Mouse (Mus musculus): ENCODE data around the gene Selenoo. TPM values are rescaled to one million over a fixed set of nuclear protein-coding genes. Genes with fewer than 3 reads are reported as not detected.

The Selenoo gene
- polyA plus RNA-seq (2014; fragmentation: Nextera tagmentation; extraction: Ambion mirVana), result 22.2 and 23.0 TPM in 2 replicates

DNA sequence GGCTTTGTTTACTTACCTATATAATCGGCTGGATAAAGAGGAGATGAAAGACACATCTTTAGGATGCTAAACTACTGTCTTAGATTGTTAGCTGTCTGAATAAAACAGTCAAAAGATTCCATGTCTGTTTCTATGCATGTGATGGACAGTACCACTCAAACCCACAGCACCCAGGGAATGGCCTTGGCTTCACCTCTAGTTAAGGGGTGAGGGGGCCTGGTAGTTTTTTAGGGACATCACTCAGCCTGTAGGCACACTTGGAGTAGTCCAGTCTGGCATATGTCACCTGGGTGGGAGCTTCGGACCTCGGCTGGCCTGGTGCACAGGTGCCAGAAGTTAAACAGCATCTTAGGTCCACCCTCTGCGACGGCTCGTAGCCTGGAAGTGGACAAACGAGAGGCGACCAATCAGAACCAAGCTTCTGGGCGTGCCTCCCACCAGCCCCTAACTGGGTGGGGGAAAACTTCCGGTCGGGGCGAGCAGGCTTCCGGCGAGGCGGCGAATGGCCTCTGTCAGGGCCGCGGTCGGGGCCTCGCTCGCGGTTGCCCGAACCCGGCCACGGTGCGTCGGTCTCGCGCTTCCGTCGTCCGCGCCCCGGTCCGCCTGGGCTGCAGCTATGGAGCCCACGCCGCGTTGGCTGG lies at the start of gene Selenoo:
Selenoo (plus strand) TSS at position 478 of the 641 bp plus-strand sequence.
- no peaks in the 10 kb centered on the region for H3K27me3 ChIP-seq (ENCODE audit: control insufficient read depth, insufficient read depth, low read length)
- peaks cover 21% of the 10 kb centered on the region for H3K4me1 ChIP-seq (replicated peaks; ENCODE audit: control insufficient read depth, insufficient read depth, low read length)
- ATAC-seq (ENCODE audit: low FRiP score) (peak; percentile 91), DNase-seq (ENCODE audit: low spot score) (peak; percentile 86)
- WGBS, result 2% methylated on average over 38 of the region's 38 CpGs
- H3K4me3 ChIP-seq (replicated peaks; ENCODE audit: low read length), result peak within 1 kb of the TSS; percentile 94
- H3K9me3 ChIP-seq (ENCODE audit: control insufficient read depth, low read length), result no peaks in the 10 kb centered on the region
- peak within 1 kb of the TSS; percentile 97 for H3K4me2 ChIP-seq (replicated peaks)
- peak within 1 kb of the TSS; percentile 96 for H3K9ac ChIP-seq
- H3K36me3 ChIP-seq (replicated peaks; ENCODE audit: control insufficient read depth, insufficient read depth), result peaks cover 55% of the 10 kb centered on the region
- peak within 1 kb of the TSS; percentile 84 for H3K27ac ChIP-seq

- H3K36me3 ChIP-seq (replicated peaks; ENCODE audit: control insufficient read depth, insufficient read depth), result no peaks in the 10 kb centered on the region
- no peak overlapping the region for H3K4me2 ChIP-seq (replicated peaks)
- DNase-seq (ENCODE audit: low spot score), result no peak
- H3K9ac ChIP-seq, result no peak overlapping the region
- H3K27me3 ChIP-seq (ENCODE audit: control insufficient read depth, insufficient read depth, low read length), result no peaks in the 10 kb centered on the region
- H3K9me3 ChIP-seq (ENCODE audit: control insufficient read depth, low read length), result peaks cover 4% of the 10 kb centered on the region
- H3K27ac ChIP-seq, result no peak overlapping the region
- no peak for ATAC-seq (ENCODE audit: low FRiP score)
- 78% methylated on average over 5 of the region's 5 CpGs for WGBS
- H3K4me3 ChIP-seq (replicated peaks; ENCODE audit: low read length), result no peak overlapping the region
- H3K4me1 ChIP-seq (replicated peaks; ENCODE audit: control insufficient read depth, insufficient read depth, low read length), result no peaks in the 10 kb centered on the region
These were observed 44.5 kb upstream of the Selenoo start for GRCm38 (mm10) chr15:89044381-89044780.

GRCm38 (mm10) chr15:89046356-89046755 lies 42.5 kb upstream of the Selenoo start:
- 81% methylated on average over 4 of the region's 4 CpGs for WGBS
- H3K9me3 ChIP-seq (ENCODE audit: control insufficient read depth, low read length), result peaks cover 4% of the 10 kb centered on the region
- H3K9ac ChIP-seq, result no peak overlapping the region
- DNase-seq (ENCODE audit: low spot score), result no peak
- no peaks in the 10 kb centered on the region for H3K4me1 ChIP-seq (replicated peaks; ENCODE audit: control insufficient read depth, insufficient read depth, low read length)
- H3K27me3 ChIP-seq (ENCODE audit: control insufficient read depth, insufficient read depth, low read length), result no peaks in the 10 kb centered on the region
- H3K27ac ChIP-seq, result no peak overlapping the region
- H3K4me3 ChIP-seq (replicated peaks; ENCODE audit: low read length), result no peak overlapping the region
- no peaks in the 10 kb centered on the region for H3K36me3 ChIP-seq (replicated peaks; ENCODE audit: control insufficient read depth, insufficient read depth)
- no peak for ATAC-seq (ENCODE audit: low FRiP score)
- no peak overlapping the region for H3K4me2 ChIP-seq (replicated peaks)

DNA sequence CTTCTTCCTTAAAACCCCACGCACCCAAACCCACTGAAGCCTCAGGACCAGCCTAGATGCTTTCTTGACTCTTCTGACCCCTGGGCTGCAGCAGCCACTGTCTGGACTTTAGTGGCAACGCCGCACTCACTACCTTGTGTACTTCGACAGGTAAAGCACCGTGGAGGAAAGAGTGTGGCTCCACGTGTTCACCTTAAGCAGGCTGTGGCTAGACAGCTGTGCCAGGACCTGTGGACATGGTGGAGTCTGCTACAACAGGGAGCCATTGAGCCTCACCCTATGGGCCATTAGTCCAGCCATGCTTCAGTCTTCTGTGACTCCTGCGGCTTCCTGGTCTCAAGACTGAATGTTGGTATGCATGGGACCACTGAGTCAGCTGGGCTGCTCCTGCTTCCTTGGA lies 34.2 kb upstream of the Selenoo start:
- Histone ChIP-seq H3K4me1 (replicated peaks; ENCODE audit: control insufficient read depth, insufficient read depth, low read length) (0 out of 2 replicates have a peak, but pooled peaks cover 5% of the 10 kb centered on the region), H3K9me3 (ENCODE audit: control insufficient read depth, low read length) (no peaks in the 10 kb centered on the region), H3K27me3 (ENCODE audit: control insufficient read depth, insufficient read depth, low read length) (no peaks in the 10 kb centered on the region), H3K4me3 (replicated peaks; ENCODE audit: low read length) (no peak overlapping the region), H3K27ac (no peak overlapping the region), H3K9ac (no peak overlapping the region), H3K36me3 (replicated peaks; ENCODE audit: control insufficient read depth, insufficient read depth) (no peaks in the 10 kb centered on the region), H3K4me2 (replicated peaks) (no peak overlapping the region)
- DNase-seq (ENCODE audit: low spot score) (no peak), ATAC-seq (ENCODE audit: low FRiP score) (no peak)
- 89% methylated on average over 7 of the region's 7 CpGs for WGBS

DNA sequence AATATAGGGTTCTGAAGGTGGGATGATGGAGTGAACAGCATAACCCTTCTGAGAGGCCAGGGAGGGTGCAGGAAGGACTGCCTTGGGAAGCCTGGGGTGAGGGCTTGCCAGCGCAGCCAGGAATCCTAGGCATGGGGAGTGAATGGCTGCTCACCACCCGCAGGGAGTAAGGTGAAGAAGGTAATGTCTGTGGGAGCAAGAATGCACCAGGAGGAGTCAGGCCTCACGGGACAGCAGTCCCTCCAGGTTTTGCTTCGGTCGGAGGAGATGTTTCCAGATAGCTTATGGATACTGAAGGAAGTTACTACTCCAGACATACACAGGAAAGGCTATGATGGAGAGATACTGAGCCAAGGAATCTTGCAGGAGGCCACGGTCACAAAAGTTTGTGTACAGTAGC lies 30.1 kb upstream of the Selenoo start:
- DNase-seq (ENCODE audit: low spot score) (no peak), ATAC-seq (ENCODE audit: low FRiP score) (no peak)
- Histone ChIP-seq H3K9me3 (ENCODE audit: control insufficient read depth, low read length) (no peaks in the 10 kb centered on the region), H3K4me1 (replicated peaks; ENCODE audit: control insufficient read depth, insufficient read depth, low read length) (peaks cover 20% of the 10 kb centered on the region), H3K27me3 (ENCODE audit: control insufficient read depth, insufficient read depth, low read length) (no peaks in the 10 kb centered on the region; the same call in 1 of the 2 replicates), H3K4me3 (replicated peaks; ENCODE audit: low read length) (peak overlapping the region; percentile 79), H3K36me3 (replicated peaks; ENCODE audit: control insufficient read depth, insufficient read depth) (no peaks in the 10 kb centered on the region), H3K4me2 (replicated peaks) (peak overlapping the region; percentile 82), H3K9ac (peak overlapping the region; percentile 83), H3K27ac (no peak overlapping the region)
- WGBS, result 36% methylated on average over 6 of the region's 6 CpGs

- peak within 1 kb of the TSS; percentile 80 for H3K27ac ChIP-seq
- peak within 1 kb of the TSS; percentile 82 for H3K4me2 ChIP-seq (replicated peaks)
- ATAC-seq (ENCODE audit: low FRiP score), result peak; percentile 58
- H3K9me3 ChIP-seq (ENCODE audit: control insufficient read depth, low read length), result no peaks in the 10 kb centered on the region
- under 1% methylated on average over 46 of the region's 57 CpGs for WGBS
- no peaks in the 10 kb centered on the region; the same call in 1 of the 2 replicates for H3K27me3 ChIP-seq (ENCODE audit: control insufficient read depth, insufficient read depth, low read length)
- H3K4me3 ChIP-seq (replicated peaks; ENCODE audit: low read length), result peak within 1 kb of the TSS; percentile 79
- H3K4me1 ChIP-seq (replicated peaks; ENCODE audit: control insufficient read depth, insufficient read depth, low read length), result peaks cover 20% of the 10 kb centered on the region
- H3K9ac ChIP-seq, result peak within 1 kb of the TSS; percentile 83
- H3K36me3 ChIP-seq (replicated peaks; ENCODE audit: control insufficient read depth, insufficient read depth), result no peaks in the 10 kb centered on the region
- DNase-seq (ENCODE audit: low spot score), result peak; percentile 61
These were observed 29.5 kb upstream of the Selenoo start, which contains the start of gene Panx2 for GRCm38 (mm10) chr15:89059161-89059931. Gene Panx2 (plus strand): TSS chr15:89059734.

DNA sequence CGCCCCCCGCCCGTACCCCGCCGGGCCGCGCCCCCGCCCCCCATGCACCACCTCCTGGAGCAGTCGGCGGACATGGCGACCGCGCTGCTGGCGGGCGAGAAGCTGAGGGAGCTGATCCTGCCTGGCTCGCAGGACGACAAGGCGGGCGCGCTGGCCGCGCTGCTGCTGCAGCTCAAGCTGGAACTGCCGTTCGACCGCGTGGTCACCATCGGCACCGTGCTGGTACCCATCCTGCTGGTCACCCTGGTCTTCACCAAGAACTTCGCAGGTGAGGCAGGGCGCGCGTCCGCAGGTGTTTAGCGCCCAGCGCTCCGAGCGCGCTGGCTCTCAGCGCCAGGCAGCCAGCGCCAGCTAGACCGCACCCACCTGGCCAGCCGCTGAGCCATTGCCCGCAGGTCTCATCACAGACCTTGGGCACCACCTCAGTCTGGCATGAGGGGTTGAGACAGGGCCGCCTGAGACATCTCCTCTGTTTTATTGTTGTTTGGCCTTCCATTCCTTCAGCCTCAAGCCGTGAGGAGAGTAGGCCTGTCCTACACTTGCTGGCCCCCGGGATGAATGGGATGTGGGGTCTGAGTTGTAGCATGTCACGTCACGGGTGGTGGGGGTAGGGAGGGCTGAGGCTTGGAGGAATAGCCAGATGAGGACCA lies 28.7 kb upstream of the Selenoo start:
- H3K4me3 ChIP-seq (replicated peaks; ENCODE audit: low read length), result peak overlapping the region; percentile 79
- no peaks in the 10 kb centered on the region; the same call in 1 of the 2 replicates for H3K27me3 ChIP-seq (ENCODE audit: control insufficient read depth, insufficient read depth, low read length)

GRCm38 (mm10) chr15:89060811-89061460 lies 27.9 kb upstream of the Selenoo start:
- ATAC-seq (ENCODE audit: low FRiP score) (no peak), DNase-seq (ENCODE audit: low spot score) (no peak)
- peak overlapping the region; percentile 83 for H3K9ac ChIP-seq
- H3K27me3 ChIP-seq (ENCODE audit: control insufficient read depth, insufficient read depth, low read length), result peaks cover 2% of the 10 kb centered on the region
- no peaks in the 10 kb centered on the region for H3K36me3 ChIP-seq (replicated peaks; ENCODE audit: control insufficient read depth, insufficient read depth)
- no peak overlapping the region for H3K27ac ChIP-seq
- H3K4me3 ChIP-seq (replicated peaks; ENCODE audit: low read length), result peak overlapping the region; percentile 79
- H3K4me2 ChIP-seq (replicated peaks), result peak overlapping the region; percentile 82
- peaks cover 20% of the 10 kb centered on the region for H3K4me1 ChIP-seq (replicated peaks; ENCODE audit: control insufficient read depth, insufficient read depth, low read length)
- WGBS, result 91% methylated on average over 12 of the region's 12 CpGs
- H3K9me3 ChIP-seq (ENCODE audit: control insufficient read depth, low read length), result no peaks in the 10 kb centered on the region

More for the DNA sequence above, 28.7 kb upstream of the Selenoo start:
- peak overlapping the region; percentile 80 for H3K27ac ChIP-seq
- H3K36me3 ChIP-seq (replicated peaks; ENCODE audit: control insufficient read depth, insufficient read depth), result no peaks in the 10 kb centered on the region
- no peaks in the 10 kb centered on the region for H3K9me3 ChIP-seq (ENCODE audit: control insufficient read depth, low read length)
- peaks cover 20% of the 10 kb centered on the region for H3K4me1 ChIP-seq (replicated peaks; ENCODE audit: control insufficient read depth, insufficient read depth, low read length)
- ATAC-seq (ENCODE audit: low FRiP score) (peak; percentile 46), DNase-seq (ENCODE audit: low spot score) (peak; percentile 46)
- 1% methylated on average over 40 of the region's 48 CpGs for WGBS
- H3K9ac ChIP-seq, result peak overlapping the region; percentile 83
- peak overlapping the region; percentile 82 for H3K4me2 ChIP-seq (replicated peaks)
